Mouse (Mus musculus): ENCODE measurements around the gene Ano1.

Ano1 gene

GRCm38 (mm10) chr7:144751833-144752232 lies at the start of gene Ano1:
Ano1 (minus strand) TSS chr7:144751974.
- DNase-seq (ENCODE audit: low spot score in 2 of 2), result no peak

DNA sequence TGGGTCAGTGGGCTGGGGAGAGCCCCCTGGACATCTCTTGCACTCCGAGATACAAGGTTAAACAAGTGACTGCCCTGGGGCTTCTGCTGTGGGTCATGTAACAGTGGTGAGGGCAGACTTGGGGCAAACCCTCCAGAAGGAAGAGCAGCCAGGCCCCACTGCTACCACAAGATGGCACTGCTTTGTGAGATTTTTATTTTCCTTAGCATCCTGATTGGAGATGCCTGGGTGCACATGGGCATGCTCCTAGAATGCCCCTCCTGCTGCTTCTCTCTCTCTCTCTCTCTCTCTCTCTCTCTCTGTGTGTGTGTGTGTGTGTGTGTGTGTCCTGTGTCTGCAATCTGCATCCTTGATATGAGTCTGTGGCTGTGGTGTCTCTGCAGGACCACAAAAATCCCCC lies 46.7 kb upstream of the Ano1 start:
- DNase-seq (ENCODE audit: low spot score in 2 of 2), result no peak

- no peak for DNase-seq (ENCODE audit: low spot score in 2 of 2)
Observed at GRCm38 (mm10) chr7:144796986-144797735, 45.4 kb upstream of the Ano1 start.

DNA sequence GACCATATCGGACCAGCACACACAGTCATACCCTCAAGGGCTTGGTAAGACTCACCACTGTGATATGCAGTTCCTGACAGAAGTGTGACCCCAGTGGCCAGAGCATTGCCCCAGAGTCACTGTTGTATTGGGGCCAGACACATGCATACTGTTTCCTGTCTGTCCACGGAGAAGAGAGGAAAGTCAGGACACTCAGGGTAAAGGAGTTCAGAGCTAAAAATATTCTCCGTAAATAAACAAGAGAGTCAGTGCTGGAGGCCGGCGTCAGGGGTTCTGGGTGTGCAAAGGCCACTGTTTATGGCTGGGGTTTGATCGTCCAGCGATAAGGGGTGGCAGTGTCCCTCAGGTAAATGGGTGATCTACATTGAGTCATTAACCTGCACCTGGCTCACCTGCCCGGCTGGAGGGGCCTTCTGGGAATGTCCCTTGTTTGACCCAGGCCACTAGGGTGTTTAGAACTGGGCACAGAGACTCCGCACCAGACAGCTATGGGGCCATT lies 44.3 kb upstream of the Ano1 start:
- no peak for DNase-seq (ENCODE audit: low spot score in 2 of 2)

- DNase-seq (ENCODE audit: low spot score in 2 of 2), result no peak
Observed at GRCm38 (mm10) chr7:144793296-144793695, 41.5 kb upstream of the Ano1 start.

GRCm38 (mm10) chr7:144791426-144791825 lies 39.7 kb upstream of the Ano1 start:
- DNase-seq (ENCODE audit: low spot score in 2 of 2), result no peak

GRCm38 (mm10) chr7:144789601-144790556 lies 38.1 kb upstream of the Ano1 start:
- DNase-seq (ENCODE audit: low spot score in 2 of 2), result no peak

DNA sequence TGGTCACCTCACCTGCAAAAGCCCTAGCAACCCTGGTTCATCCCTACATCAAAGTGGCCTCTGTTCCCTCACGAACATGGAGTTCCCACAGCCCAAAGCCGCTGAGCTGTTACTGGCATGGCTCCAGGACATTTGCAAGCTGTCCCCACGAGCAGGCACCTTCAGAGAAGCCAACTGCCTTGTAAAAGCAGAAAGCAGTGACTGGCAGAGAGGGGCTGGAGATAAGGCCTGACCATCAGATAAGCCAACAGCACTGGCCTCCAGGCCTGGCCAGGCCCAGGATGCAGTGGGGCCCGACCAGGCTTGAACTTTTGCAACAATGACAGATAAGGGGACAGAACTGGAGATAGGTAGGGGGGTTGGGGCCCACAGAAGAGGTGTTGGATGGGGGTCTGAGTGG lies 36.9 kb upstream of the Ano1 start:
- DNase-seq (ENCODE audit: low spot score in 2 of 2), result no peak

DNA sequence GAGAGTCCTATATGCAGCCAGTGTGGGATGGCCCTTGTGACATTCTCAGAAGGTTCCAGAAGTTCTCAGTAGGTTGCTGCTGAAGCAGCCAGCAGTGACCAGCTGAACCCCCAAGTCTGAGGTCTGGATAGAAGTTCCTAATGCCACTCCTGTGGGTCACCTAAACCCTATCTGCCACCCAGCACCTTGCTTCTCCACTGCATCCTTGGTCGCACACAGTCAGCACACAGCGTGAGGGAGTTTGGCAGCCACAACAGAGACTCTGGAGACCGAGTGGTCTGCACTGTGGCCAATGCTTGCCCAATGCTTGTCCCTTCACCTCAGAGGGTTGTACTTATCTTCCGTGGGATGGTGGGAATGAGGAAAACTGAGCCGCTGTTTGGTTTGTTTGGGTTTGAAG lies 35.7 kb upstream of the Ano1 start:
- DNase-seq (ENCODE audit: low spot score in 2 of 2), result no peak

- DNase-seq (ENCODE audit: low spot score in 2 of 2), result peak; percentile 10 to 17
Observed at GRCm38 (mm10) chr7:144786571-144786970, 34.8 kb upstream of the Ano1 start.

GRCm38 (mm10) chr7:144784176-144784575 lies 32.4 kb upstream of the Ano1 start:
- no peak for DNase-seq (ENCODE audit: low spot score in 2 of 2)

GRCm38 (mm10) chr7:144782402-144782801 lies 30.6 kb upstream of the Ano1 start:
- DNase-seq (ENCODE audit: low spot score in 2 of 2), result no peak

DNA sequence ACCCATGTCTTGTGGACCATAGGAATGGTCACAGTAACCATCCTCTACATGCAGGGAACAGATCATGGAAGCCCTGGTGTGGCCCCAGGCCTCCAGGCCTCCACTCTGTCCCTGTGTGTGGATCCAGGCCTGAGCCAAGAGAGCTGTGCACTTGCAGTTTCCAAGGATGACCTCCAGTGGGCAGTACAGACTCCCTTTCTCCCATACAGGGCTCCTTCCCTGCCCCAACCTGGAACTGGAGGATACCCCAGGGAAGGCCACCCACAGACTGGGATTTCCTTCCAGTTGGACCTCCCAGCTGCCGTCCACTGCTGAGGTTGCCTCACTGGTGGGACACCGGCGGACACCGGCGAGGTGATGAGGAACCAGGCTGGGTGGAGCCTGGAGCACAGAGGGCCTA lies 29.6 kb upstream of the Ano1 start:
- DNase-seq (ENCODE audit: low spot score in 2 of 2), result no peak

- no peak for DNase-seq (ENCODE audit: low spot score in 2 of 2)
Observed at GRCm38 (mm10) chr7:144780190-144780589, 28.4 kb upstream of the Ano1 start.

GRCm38 (mm10) chr7:144779691-144780090 lies 27.9 kb upstream of the Ano1 start:
- no peak for DNase-seq (ENCODE audit: low spot score in 2 of 2)

- no peak for DNase-seq (ENCODE audit: low spot score in 2 of 2)
Observed at GRCm38 (mm10) chr7:144777805-144778204, 26.0 kb upstream of the Ano1 start.

DNA sequence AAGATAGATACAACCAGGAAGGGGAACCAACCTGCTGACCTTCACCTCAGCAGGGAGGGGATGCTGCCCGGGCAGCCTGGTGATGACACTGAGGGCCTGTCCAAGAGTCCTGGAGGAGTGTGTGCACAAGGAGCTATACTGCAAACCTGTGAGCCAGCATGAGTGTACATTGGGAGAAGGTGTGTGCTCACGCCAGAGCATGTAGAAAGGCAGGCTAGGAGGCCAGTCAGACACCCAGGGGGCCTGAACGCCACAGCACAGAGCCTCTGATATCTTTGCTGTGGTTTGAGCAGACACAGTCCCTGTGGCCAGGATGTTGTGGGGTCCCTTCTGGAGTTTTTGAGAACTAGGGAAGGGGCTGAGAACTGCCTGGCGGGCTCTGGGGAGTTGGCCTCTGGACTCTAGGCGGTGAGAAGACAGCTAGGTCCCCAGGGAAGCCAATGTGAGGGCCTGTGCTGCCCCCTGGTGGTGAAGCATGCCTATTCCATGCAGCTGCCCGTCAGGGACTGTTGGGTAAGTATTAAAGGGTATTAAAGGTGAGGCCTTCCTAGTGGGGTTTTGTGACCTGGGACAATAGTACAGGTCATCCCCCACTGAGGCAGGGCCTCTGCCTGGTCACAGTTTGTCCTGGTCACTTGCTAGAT lies 24.2 kb upstream of the Ano1 start:
- DNase-seq (ENCODE audit: low spot score in 2 of 2), result peak; percentile 57 to 72

- no peak for DNase-seq (ENCODE audit: low spot score in 2 of 2)
Observed at GRCm38 (mm10) chr7:144775214-144775613, 23.4 kb upstream of the Ano1 start.

DNA sequence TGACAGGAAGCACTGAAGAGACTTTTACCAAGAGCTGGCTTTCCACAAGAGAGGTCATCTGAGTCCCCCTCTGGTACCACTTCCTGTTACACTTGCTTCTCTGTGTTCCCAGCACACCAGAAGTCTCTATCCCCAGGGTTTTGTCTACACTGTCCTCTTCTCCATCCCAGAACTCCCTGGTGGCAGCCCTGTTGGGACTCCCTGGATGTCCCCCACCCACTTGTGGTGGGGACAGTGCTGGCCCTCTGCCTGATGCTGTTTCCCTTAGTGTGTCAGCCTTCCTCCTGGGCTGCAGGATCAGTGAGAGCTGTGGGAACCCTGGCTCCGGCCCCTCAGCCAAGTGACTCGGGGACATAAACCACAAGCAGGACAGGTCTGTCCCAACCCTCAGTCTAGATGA lies 22.5 kb upstream of the Ano1 start:
- DNase-seq (ENCODE audit: low spot score in 2 of 2), result no peak

DNA sequence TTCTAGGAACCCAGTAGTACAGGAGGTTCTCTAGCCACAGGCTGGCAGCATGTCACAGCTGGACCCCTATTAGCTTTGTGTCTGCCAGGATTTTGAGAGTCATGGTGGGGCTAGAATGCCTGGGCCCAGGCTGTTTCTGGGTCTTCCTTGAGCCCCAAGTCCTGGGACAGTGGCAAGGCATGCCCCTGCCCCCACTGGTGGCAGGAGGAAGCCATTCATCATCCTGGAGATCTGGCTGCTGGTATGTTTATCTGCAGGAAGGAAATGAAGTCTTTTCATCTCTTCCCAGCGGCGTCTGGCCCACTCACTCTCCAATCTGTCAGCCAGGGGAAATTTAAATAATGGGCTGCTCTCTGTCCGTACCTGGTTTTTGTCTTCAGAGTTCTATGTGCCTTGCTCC lies 18.3 kb upstream of the Ano1 start:
- no peak for DNase-seq (ENCODE audit: low spot score in 2 of 2)

DNA sequence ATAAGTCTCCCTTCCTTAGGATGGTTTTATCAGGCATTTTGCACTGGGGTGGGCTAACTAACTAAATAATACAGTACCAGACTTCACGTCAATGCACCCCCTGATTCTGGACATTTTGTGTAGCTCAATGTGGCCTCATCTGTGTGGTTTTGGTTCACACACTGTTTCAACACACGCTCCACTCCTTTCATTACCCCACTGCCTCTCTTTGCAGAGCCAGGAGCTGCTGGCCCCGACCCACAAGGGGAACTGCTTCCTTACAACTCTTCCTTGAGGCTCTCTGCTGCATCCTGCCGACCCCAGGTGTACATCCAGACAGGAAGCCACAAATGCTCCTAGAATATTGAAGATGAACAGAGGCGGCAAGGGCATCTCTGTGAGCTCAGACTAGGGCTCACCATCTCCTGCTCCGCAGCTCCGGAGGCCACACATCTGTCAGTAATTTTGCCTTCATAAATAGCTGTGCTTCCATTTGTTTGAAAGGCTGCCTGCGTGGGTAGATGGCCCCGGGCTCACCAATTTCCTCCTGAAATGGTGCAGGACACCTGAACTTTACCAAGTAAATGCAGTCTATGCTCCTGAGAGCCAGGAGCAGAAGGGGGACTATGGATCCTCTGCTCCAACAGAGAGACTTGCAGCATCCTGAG lies 17.8 kb upstream of the Ano1 start:
- no peak for DNase-seq (ENCODE audit: low spot score in 2 of 2)

GRCm38 (mm10) chr7:144768845-144769244 lies 17.1 kb upstream of the Ano1 start:
- no peak for DNase-seq (ENCODE audit: low spot score in 2 of 2)

Data from spleen, postnatal 14 days (tissue).